Mouse (Mus musculus): ENCODE data around the gene Ccdc177. TPM values are rescaled to one million over a fixed set of nuclear protein-coding genes. Genes with fewer than 3 reads are reported as not detected.

Ccdc177 gene
- polyA plus RNA-seq, 1 experiment, result not detected

GRCm38 (mm10) chr12:80706208-80706914, 54.1 kb downstream of the Ccdc177 start:
- Histone ChIP-seq H3K4me3 (ENCODE audit: extremely low read depth, insufficient read depth, insufficient read length) (no peak overlapping the region), H3K27me3 (ENCODE audit: control insufficient read depth, insufficient read depth, low read length) (no peaks in the 10 kb centered on the region), H3K27ac (ENCODE audit: insufficient read depth, low read length) (no peak overlapping the region), H3K4me1 (ENCODE audit: control insufficient read depth, insufficient read depth, insufficient read length) (no peaks in the 10 kb centered on the region), H3K36me3 (ENCODE audit: control insufficient read depth, insufficient read depth, low read length) (no peaks in the 10 kb centered on the region)
- no peak for DNase-seq (ENCODE audit: low read depth in 1 of 2, low spot score in 2 of 2)
- TF ChIP-seq POLR2A (IDR thresholded peaks at IDR 0.05; ENCODE audit: low read depth, low read length) (no peak), CTCF (IDR thresholded peaks at IDR 0.05; ENCODE audit: extremely low read depth, insufficient read depth, insufficient read length, insufficient replicate concordance) (no peak)
- 66% methylated on average over 11 of the region's 11 CpGs for WGBS

Other genes starting within 250 kb of the Ccdc177 start
- gene Galnt16, start 242.4 kb downstream of the Ccdc177 start, polyA plus RNA-seq (2012; rRNA removed), result 1.0 and 1.2 TPM in 2 replicates
- gene Slc39a9, start 116.8 kb downstream of the Ccdc177 start, polyA plus RNA-seq (2012; rRNA removed), result 24.5 and 25.7 TPM in 2 replicates
- gene Erh, start 116.3 kb downstream of the Ccdc177 start, polyA plus RNA-seq (2012; rRNA removed), result 14.4 and 19.4 TPM in 2 replicates
- 0.04 and 0.06 TPM in 2 replicates for gene Plekhd1, start 68.1 kb downstream of the Ccdc177 start, polyA plus RNA-seq (2012; rRNA removed)
- gene Susd6, start 29.8 kb upstream of the Ccdc177 start, polyA plus RNA-seq (2012; rRNA removed), result 32.0 and 49.8 TPM in 2 replicates
- 256 and 270 TPM in 2 replicates for gene Srsf5, start 184.8 kb upstream of the Ccdc177 start, polyA plus RNA-seq (2012; rRNA removed)
- gene Slc10a1, start 208.0 kb upstream of the Ccdc177 start, polyA plus RNA-seq (2012; rRNA removed), result not detected in 2 replicates